Mouse (Mus musculus) ES-E14 (cell line): ENCODE measurements around the gene Pitpnc1.

ENCODE experiments used
- HCFC1 ChIP-seq: IDR thresholded peaks from 2 replicates; pipeline ENCODE4 v1.6.1; 2012; ENCODE audit warnings: low read length, inconsistent platforms, borderline replicate concordance; ENCODE audit not compliant: insufficient read depth
- MAFK ChIP-seq: IDR thresholded peaks from 2 replicates; pipeline ENCODE4 v1.6.1; 2014; ENCODE audit warnings: mild to moderate bottlenecking, low read depth, low read length, inconsistent platforms; ENCODE audit not compliant: insufficient read depth
- ZC3H11A ChIP-seq: IDR thresholded peaks from 2 replicates; pipeline ENCODE4 v1.6.1; 2012; ENCODE audit warnings: low read depth, mild to moderate bottlenecking, inconsistent platforms, low read length, borderline replicate concordance

GRCm38 (mm10) chr11:107287215-107288185 is 183.0 kb downstream of the Pitpnc1 start:
- TF ChIP-seq MAFK (no peak), ZC3H11A (no peak), HCFC1 (no peak)
